ENCODE assay signal across 21 mouse cellular contexts in genomic region chr4:65350521-65350920, GRCm38 (mm10).
DNase-seq lines count a peak whose midpoint lies in the region; ATAC-seq and TF ChIP-seq lines count a peak whose summit lies in the region.
"Had no signal": no experiment of that assay in that cellular context is flagged by ENCODE, and none has a peak within 500 bp of the region (broad histone marks: within the 10 kb centered on the region; RNA-seq: fewer than 3 reads in every experiment).

No protein-coding gene starts in this region.

- TF ChIP-seq EP300 in stomach, postnatal 0 days (optimal IDR thresholded peaks at IDR 0.05): no peak

- peak; percentile 27 for DNase-seq in neural tube, embryonic 11.5 days (ENCODE audit: low spot score)
- no peak for DNase-seq in neural tube, embryonic 10.5 days (ENCODE audit: extremely low spot score, low spot score)
- DNase-seq in lung, postnatal 36 days: peak; percentile 15
- DNase-seq in stomach, postnatal 0 days (ENCODE audit: low spot score): no peak
- DNase-seq: adrenal gland, adult 8-10 months; cerebellum, adult 8-10 months; forebrain, postnatal 0 days; heart, postnatal 10 days; kidney, adult 8-10 months; kidney, postnatal 14 days; right cerebral cortex, postnatal 4 days had no signal

- no peaks in the 10 kb centered on the region for H3K9me3 ChIP-seq in hindbrain, embryonic 13.5 days
- H3K9me3 ChIP-seq in hindbrain, embryonic 12.5 days (replicated peaks): no peaks in the 10 kb centered on the region
- no peaks in the 10 kb centered on the region for H3K9me3 ChIP-seq in neural tube, embryonic 11.5 days (ENCODE audit: control insufficient read depth, low read length)
- H3K9me3 ChIP-seq in stomach, postnatal 0 days (ENCODE audit: control insufficient read depth, low read length): no peaks in the 10 kb centered on the region
- H3K9me3 ChIP-seq: forebrain, embryonic 10.5 days; limb, embryonic 15.5 days had no signal

- TF ChIP-seq CTCF in stomach, postnatal 0 days (IDR thresholded peaks at IDR 0.05; ENCODE audit: low read depth): no peak

- no peaks in the 10 kb centered on the region for H3K36me3 ChIP-seq in hindbrain, embryonic 13.5 days
- H3K36me3 ChIP-seq in hindbrain, embryonic 12.5 days: no peaks in the 10 kb centered on the region
- H3K36me3 ChIP-seq in neural tube, embryonic 11.5 days (ENCODE audit: control insufficient read depth, insufficient read depth, low read length): no peaks in the 10 kb centered on the region
- no peaks in the 10 kb centered on the region for H3K36me3 ChIP-seq in stomach, postnatal 0 days (ENCODE audit: control insufficient read depth, insufficient read depth, low read length)
- H3K36me3 ChIP-seq: limb, embryonic 15.5 days had no signal

- no peaks in the 10 kb centered on the region for H3K27me3 ChIP-seq in hindbrain, embryonic 13.5 days
- no peaks in the 10 kb centered on the region for H3K27me3 ChIP-seq in hindbrain, embryonic 12.5 days
- no peaks in the 10 kb centered on the region for H3K27me3 ChIP-seq in neural tube, embryonic 11.5 days (ENCODE audit: control insufficient read depth, insufficient read depth, low read length)
- H3K27me3 ChIP-seq in stomach, postnatal 0 days (ENCODE audit: control insufficient read depth, insufficient read depth, low read length): no peaks in the 10 kb centered on the region
- H3K27me3 ChIP-seq: limb, embryonic 15.5 days; megakaryocyte, embryonic 14.5 days; Patski had no signal

- WGBS in hindbrain, embryonic 13.5 days: 62% methylated on average over 7 of the region's 7 CpGs
- WGBS in hindbrain, embryonic 12.5 days: 68% methylated on average over 7 of the region's 7 CpGs
- WGBS in neural tube, embryonic 11.5 days: 66% methylated on average over 7 of the region's 7 CpGs
- WGBS in stomach, postnatal 0 days: 74% methylated on average over 7 of the region's 7 CpGs

- no peak overlapping the region for H3K4me2 ChIP-seq in hindbrain, embryonic 13.5 days
- H3K4me2 ChIP-seq in hindbrain, embryonic 12.5 days (replicated peaks): no peak overlapping the region
- no peak overlapping the region for H3K4me2 ChIP-seq in neural tube, embryonic 11.5 days (ENCODE audit: low read depth)
- no peak overlapping the region for H3K4me2 ChIP-seq in stomach, postnatal 0 days (replicated peaks; ENCODE audit: low read depth)
- H3K4me2 ChIP-seq: heart, embryonic 11.5 days; limb, embryonic 15.5 days had no signal

- H3K4me1 ChIP-seq in hindbrain, embryonic 13.5 days (replicated peaks): no peaks in the 10 kb centered on the region
- H3K4me1 ChIP-seq in hindbrain, embryonic 12.5 days: no peaks in the 10 kb centered on the region
- H3K4me1 ChIP-seq in neural tube, embryonic 11.5 days (ENCODE audit: control insufficient read depth, insufficient read depth, low read length): no peaks in the 10 kb centered on the region
- no peaks in the 10 kb centered on the region for H3K4me1 ChIP-seq in stomach, postnatal 0 days (replicated peaks; ENCODE audit: control insufficient read depth, insufficient read depth)
- H3K4me1 ChIP-seq: limb, embryonic 15.5 days; megakaryocyte, embryonic 14.5 days had no signal

- H3K9ac ChIP-seq in hindbrain, embryonic 13.5 days: no peak overlapping the region
- H3K9ac ChIP-seq in hindbrain, embryonic 12.5 days: no peak overlapping the region
- H3K9ac ChIP-seq in neural tube, embryonic 11.5 days (ENCODE audit: low read length): no peak overlapping the region
- H3K9ac ChIP-seq in stomach, postnatal 0 days (ENCODE audit: low read length): no peak overlapping the region
- H3K9ac ChIP-seq: forebrain, postnatal 0 days; limb, embryonic 15.5 days had no signal

- H3K27ac ChIP-seq in hindbrain, embryonic 13.5 days: no peak overlapping the region
- no peak overlapping the region for H3K27ac ChIP-seq in hindbrain, embryonic 12.5 days
- H3K27ac ChIP-seq in neural tube, embryonic 11.5 days (ENCODE audit: low read depth, low read length): no peak overlapping the region
- H3K27ac ChIP-seq in stomach, postnatal 0 days (replicated peaks): no peak overlapping the region
- H3K27ac ChIP-seq: forebrain, embryonic 10.5 days; limb, embryonic 15.5 days had no signal

- peak; percentile 36; the same call in 1 of the 2 replicates for ATAC-seq in hindbrain, embryonic 13.5 days (ENCODE audit: low FRiP score)
- ATAC-seq in hindbrain, embryonic 12.5 days (ENCODE audit: low FRiP score): no peak
- ATAC-seq in neural tube, embryonic 11.5 days (ENCODE audit: insufficient read depth, low FRiP score, low TSS enrichment): no peak
- no peak for ATAC-seq in frontal cortex, adult (ENCODE audit: low TSS enrichment)
- no peak for ATAC-seq in stomach, postnatal 0 days (ENCODE audit: low FRiP score, low TSS enrichment)
- ATAC-seq: forebrain, postnatal 0 days; inflammation-experienced regulatory T-cells, adult 6 months; midbrain, embryonic 16.5 days; Patski had no signal

- H3K4me3 ChIP-seq in hindbrain, embryonic 13.5 days: no peak overlapping the region
- H3K4me3 ChIP-seq in hindbrain, embryonic 12.5 days: no peak overlapping the region
- H3K4me3 ChIP-seq in neural tube, embryonic 11.5 days (ENCODE audit: low read depth, low read length): no peak overlapping the region
- no peak overlapping the region for H3K4me3 ChIP-seq in stomach, postnatal 0 days (ENCODE audit: low read depth, low read length)
- H3K4me3 ChIP-seq: forebrain, embryonic 10.5 days; limb, embryonic 15.5 days; megakaryocyte, embryonic 14.5 days had no signal

Comparison
In these comparisons a context has a peak if more than half of its experiments do, and no peak if none do; other contexts are left out.
1. DNase-seq: peak in neural tube, embryonic 11.5 days (single experiment) and lung, postnatal 36 days (single experiment); none in neural tube, embryonic 10.5 days (single experiment) and stomach, postnatal 0 days (single experiment).